Mouse (Mus musculus) liver, postnatal 0 days (tissue): ENCODE measurements at regions not wholly inside any gene's neighbourhood (a gene's known extent, or its start where the extent isn't known, plus 50 kb on each side); places are given as distances from the start of the nearest gene placed in this dataset.

Experiments
- CTCF ChIP-seq: sonication (generic); IDR thresholded peaks from 2 replicates; pipeline ENCODE4 v1.5.1; 2016; ENCODE audit warnings: antibody characterized with exemption, low read depth
- EP300 ChIP-seq: IDR thresholded peaks from 2 replicates; pipeline ENCODE4 v1.6.1; 2016; ENCODE audit warnings: antibody characterized with exemption, low read depth, mild to moderate bottlenecking

- no peak for TF ChIP-seq CTCF
- TF ChIP-seq EP300: no peak
Measured at GRCm38 (mm10) chrX:158984721-158985120, 225.4 kb upstream of the Rps6ka3 start.
